Mouse (Mus musculus) kidney, adult 2 months (tissue): ENCODE results near the gene Hnrnpa0.

Source experiments
- CTCF ChIP-seq: fragments of 200-500 bp; conservative IDR thresholded peaks from 2 replicates; pipeline ENCODE4 v1.5.1; 2011; ENCODE audit warnings: low read depth, mild to moderate bottlenecking, control low read depth, low read length, moderate library complexity, mixed read lengths; ENCODE audit not compliant: insufficient read depth, insufficient read length
- POLR2A ChIP-seq: fragments of 200-500 bp; IDR thresholded peaks from one replicate; pipeline ENCODE4 v1.6.1; 2011; ENCODE audit warnings: low read depth, low read length, control low read depth

- TF ChIP-seq POLR2A (peak; percentile 88), CTCF (no peak)
These were observed 664 bp upstream of the Hnrnpa0 start for GRCm38 (mm10) chr13:58128768-58129671.
